ENCODE assay signal across 9 mouse cellular contexts in the genomic region with DNA sequence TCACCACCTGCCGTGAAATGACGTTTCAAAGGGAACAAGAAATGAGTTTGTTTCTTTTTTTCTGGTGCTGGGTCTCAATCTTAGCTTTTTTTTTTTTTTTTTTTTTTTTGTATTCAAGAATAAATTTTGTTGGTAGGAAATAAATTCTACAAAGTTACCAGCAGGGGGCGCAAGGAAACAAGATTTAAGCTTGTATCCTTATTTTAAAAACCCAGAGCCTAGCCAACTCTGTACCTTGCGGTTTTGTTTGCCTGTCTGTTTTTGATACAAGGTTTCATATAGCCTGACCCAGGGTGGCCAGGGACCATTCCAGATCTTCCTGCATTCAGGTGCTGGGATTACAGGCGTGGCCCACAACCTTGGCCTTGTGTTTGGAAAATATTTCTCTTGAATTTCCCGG. TPM values are rescaled to one million over a fixed set of nuclear protein-coding genes. Genes with fewer than 3 reads are reported as not detected.
A peak's percentile ranks its signal among the peaks of the same experiment; 100 is the strongest.
DNase-seq lines count a peak whose midpoint lies in the region; ATAC-seq lines count a peak whose summit lies in the region.
"Had no signal": no experiment of that assay in that cellular context is flagged by ENCODE, and none has a peak within 500 bp of the region (broad histone marks: within the 10 kb centered on the region; RNA-seq: fewer than 3 reads in every experiment).

No protein-coding gene starts in this region.

- DNase-seq in hindbrain, embryonic 14.5 days (ENCODE audit: low spot score) = peak; percentile 92
- peak; percentile 93 for DNase-seq in CD4-positive, CD25-positive, alpha-beta regulatory T cell, adult 2 months (ENCODE audit: low read depth, low spot score)
- peak; percentile 45 for DNase-seq in adrenal gland, adult 2 months
- DNase-seq in embryo, embryonic 9.5 days (ENCODE audit: extremely low spot score) = peak; percentile 61
- DNase-seq in left cerebral cortex, postnatal 36 days (ENCODE audit: low spot score in 2 of 2) = peak; percentile 40 to 57

- H3K4me1 ChIP-seq in hindbrain, embryonic 14.5 days (replicated peaks; ENCODE audit: control insufficient read depth, insufficient read depth, low read length) = no peaks in the 10 kb centered on the region
- no peaks in the 10 kb centered on the region for H3K4me1 ChIP-seq in hindbrain, embryonic 16.5 days (ENCODE audit: control insufficient read depth, insufficient read depth, low read depth, low read length)

- H3K27ac ChIP-seq in hindbrain, embryonic 14.5 days = no peak overlapping the region
- H3K27ac ChIP-seq in hindbrain, embryonic 16.5 days (ENCODE audit: low read depth, low read length) = no peak overlapping the region

- no peaks in the 10 kb centered on the region for H3K36me3 ChIP-seq in hindbrain, embryonic 14.5 days (replicated peaks; ENCODE audit: control insufficient read depth, insufficient read depth)
- H3K36me3 ChIP-seq in hindbrain, embryonic 16.5 days (ENCODE audit: control insufficient read depth, insufficient read depth, low read length) = no peaks in the 10 kb centered on the region

- 30% methylated on average over 6 of the region's 6 CpGs for WGBS in hindbrain, embryonic 14.5 days
- 30% methylated on average over 6 of the region's 6 CpGs for WGBS in hindbrain, embryonic 16.5 days

- H3K9ac ChIP-seq in hindbrain, embryonic 14.5 days = 0 out of 2 replicates have a peak overlapping the region, but pooled peaks have one; percentile 14
- no peak overlapping the region for H3K9ac ChIP-seq in hindbrain, embryonic 16.5 days (ENCODE audit: low read depth, low read length)

- ATAC-seq in hindbrain, embryonic 14.5 days (ENCODE audit: low FRiP score) = no peak
- ATAC-seq in hindbrain, embryonic 16.5 days = no peak
- peak; percentile 53; the same call in 1 of the 2 replicates for ATAC-seq in neutrophil, adult 5-6 weeks (ENCODE audit: extremely low read depth, insufficient number of reproducible peaks, low FRiP score, poor library complexity, severe bottlenecking)
- no peak for ATAC-seq in activated CD4-positive, CD25-positive, alpha-beta regulatory T cell, adult 4 months

- H3K27me3 ChIP-seq in hindbrain, embryonic 14.5 days (ENCODE audit: control insufficient read depth, insufficient read depth, low read length) = no peaks in the 10 kb centered on the region
- H3K27me3 ChIP-seq in hindbrain, embryonic 16.5 days (replicated peaks; ENCODE audit: control insufficient read depth, insufficient read depth, low read length) = no peaks in the 10 kb centered on the region

- H3K4me3 ChIP-seq in hindbrain, embryonic 14.5 days (replicated peaks; ENCODE audit: low read length) = no peak overlapping the region
- no peak overlapping the region for H3K4me3 ChIP-seq in hindbrain, embryonic 16.5 days (ENCODE audit: low read length)
- H3K4me3 ChIP-seq: erythroblast, embryonic 14.5 days had no signal

- intact Hi-C loops in left cerebral cortex, postnatal 36 days (cut with DNase I) = loop anchor here (2.0 kb wide), 2 partner anchors 53 to 107 kb away; no protein-coding TSS in a partner anchor

- no peak overlapping the region for H3K4me2 ChIP-seq in hindbrain, embryonic 14.5 days (replicated peaks)
- no peak overlapping the region for H3K4me2 ChIP-seq in hindbrain, embryonic 16.5 days (ENCODE audit: low read length)

- H3K9me3 ChIP-seq in hindbrain, embryonic 14.5 days (ENCODE audit: control insufficient read depth, low read length) = no peaks in the 10 kb centered on the region
- no peaks in the 10 kb centered on the region for H3K9me3 ChIP-seq in hindbrain, embryonic 16.5 days (ENCODE audit: control insufficient read depth, low read length)

RNA-seq across cellular contexts. Expression of gene Tmem120b, which starts 4.0 kb away (rescaled TPM):
- polyA plus RNA-seq in hindbrain, embryonic 14.5 days (2014; fragmentation: Nextera tagmentation; extraction: Ambion mirVana) = 13.0 and 14.0 TPM in 2 replicates
- 17.3 and 19.8 TPM in 2 replicates for polyA plus RNA-seq in hindbrain, embryonic 16.5 days (2015; fragmentation: Nextera tagmentation; extraction: Ambion mirVana)
- total RNA-seq in adrenal gland, adult 2 months (2021) = 10 to 100 TPM; 32.0 to 33.2 TPM
- 19.0 and 32.8 TPM in 2 replicates for polyA plus RNA-seq in adrenal gland, adult 2 months (2012; rRNA removed)
- 10 to 100 TPM; 13.2 to 17.7 TPM for total RNA-seq in left cerebral cortex, postnatal 36 days (2021)
- 1.8 and 2.0 TPM in 2 replicates for total RNA-seq in neutrophil, adult 5-6 weeks (2017)
- polyA plus RNA-seq in activated CD4-positive, CD25-positive, alpha-beta regulatory T cell, adult 4 months (2017; shearing (Covaris generic)) = 1 to 10 TPM; 2.2 to 2.3 TPM

RNA-seq across cellular contexts. Expression of gene Morn3, which starts 17.4 kb away (rescaled TPM):
- polyA plus RNA-seq in hindbrain, embryonic 14.5 days (2014; fragmentation: Nextera tagmentation; extraction: Ambion mirVana) = 0.79 TPM in 1 of 2 replicates, not detected in the other
- 0.47 and 0.81 TPM in 2 replicates for polyA plus RNA-seq in hindbrain, embryonic 16.5 days (2015; fragmentation: Nextera tagmentation; extraction: Ambion mirVana)
- not detected for total RNA-seq in adrenal gland, adult 2 months (2021)
- not detected in 2 replicates for polyA plus RNA-seq in adrenal gland, adult 2 months (2012; rRNA removed)
- total RNA-seq in left cerebral cortex, postnatal 36 days (2021) = not detected
- not detected in 2 replicates for total RNA-seq in neutrophil, adult 5-6 weeks (2017)
- 1 to 10 TPM; 3.2 to 4.9 TPM for polyA plus RNA-seq in activated CD4-positive, CD25-positive, alpha-beta regulatory T cell, adult 4 months (2017; shearing (Covaris generic))
- polyA plus RNA-seq: erythroblast, embryonic 14.5 days had no signal

RNA-seq across cellular contexts. Expression of gene Orai1, which starts 49.3 kb away (rescaled TPM):
- 16.2 and 18.0 TPM in 2 replicates for polyA plus RNA-seq in hindbrain, embryonic 14.5 days (2014; fragmentation: Nextera tagmentation; extraction: Ambion mirVana)
- polyA plus RNA-seq in hindbrain, embryonic 16.5 days (2015; fragmentation: Nextera tagmentation; extraction: Ambion mirVana) = 14.2 TPM in 2 replicates
- 10 to 100 TPM in 1 of 2 experiments, 1 to 10 TPM in 1; 9.8 to 13.6 TPM for total RNA-seq in adrenal gland, adult 2 months (2021)
- polyA plus RNA-seq in adrenal gland, adult 2 months (2012; rRNA removed) = 56.8 and 67.8 TPM in 2 replicates
- 1 to 10 TPM; 7.0 to 7.9 TPM for total RNA-seq in left cerebral cortex, postnatal 36 days (2021)
- 36.6 and 38.4 TPM in 2 replicates for total RNA-seq in neutrophil, adult 5-6 weeks (2017)
- polyA plus RNA-seq in activated CD4-positive, CD25-positive, alpha-beta regulatory T cell, adult 4 months (2017; shearing (Covaris generic)) = 1 to 10 TPM; 8.1 to 9.4 TPM
